Mouse (Mus musculus): ENCODE measurements at regions not wholly inside any gene's neighbourhood (a gene's known extent, or its start where the extent isn't known, plus 50 kb on each side); places are given as distances from the start of the nearest gene placed in this dataset.

DNA sequence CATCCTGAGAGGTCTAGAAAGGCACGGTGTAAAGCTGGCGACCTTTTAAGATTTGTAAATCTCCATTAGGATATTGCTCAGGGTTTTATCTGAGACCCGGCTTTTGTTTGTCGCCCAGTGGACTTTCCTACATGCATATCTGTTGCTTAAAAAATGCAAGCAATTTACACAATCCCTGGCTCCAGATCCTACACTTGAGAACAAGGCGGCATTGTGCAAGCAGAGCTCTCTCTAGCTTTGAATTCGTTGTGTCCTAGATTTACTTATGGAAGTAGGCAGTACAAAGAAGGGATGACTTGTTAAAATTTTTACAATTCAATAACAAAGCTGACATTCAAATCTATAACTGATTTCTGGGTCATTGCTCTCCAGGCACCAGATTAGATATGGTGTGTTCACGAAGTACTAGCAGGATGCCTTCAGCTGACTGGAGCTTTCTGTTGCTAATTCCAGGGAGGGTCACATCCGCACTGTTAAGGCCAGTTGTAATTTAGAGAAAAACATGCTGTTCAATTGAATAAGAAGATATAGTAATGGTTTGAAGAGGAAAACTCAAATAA, 62.2 kb upstream of the Teddm2 start:
- no peak for DNase-seq (ENCODE audit: low spot score)

- DNase-seq (ENCODE audit: low spot score) = no peak
Measured at GRCm38 (mm10) chr1:153963744-153964342, 63.8 kb upstream of the Teddm2 start.

DNA sequence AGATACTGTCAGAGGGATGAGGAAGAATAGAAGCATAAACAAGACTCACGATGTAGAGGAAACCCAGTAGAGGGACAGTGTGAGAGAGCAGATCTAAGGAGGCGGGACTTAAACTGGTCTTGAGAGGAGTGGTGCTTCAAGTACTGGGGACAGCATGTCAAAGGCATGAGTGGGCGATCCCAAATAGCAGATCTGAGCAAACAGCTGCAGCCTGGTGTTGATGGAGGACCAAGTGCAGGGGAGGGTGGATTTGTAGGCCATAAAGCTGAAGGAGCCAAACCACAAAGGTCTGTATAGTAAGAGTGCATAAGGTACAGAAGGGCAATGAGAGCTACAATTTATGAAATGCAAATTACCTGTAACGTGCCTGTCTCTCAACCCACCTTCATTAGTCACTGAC, 69.4 kb upstream of the Teddm2 start:
- no peak for DNase-seq (ENCODE audit: low spot score)

- DNase-seq (ENCODE audit: low spot score) = no peak
Measured at GRCm38 (mm10) chr1:153974300-153974699, 74.3 kb upstream of the Teddm2 start.

GRCm38 (mm10) chr1:153977963-153978726, 78.1 kb upstream of the Teddm2 start:
- DNase-seq (ENCODE audit: low spot score) = no peak

- no peak for DNase-seq (ENCODE audit: low spot score)
Measured at GRCm38 (mm10) chr1:153980886-153981285, 80.9 kb upstream of the Teddm2 start.

GRCm38 (mm10) chr1:153985595-153985994, 85.6 kb upstream of the Teddm2 start:
- DNase-seq (ENCODE audit: low spot score) = no peak

- no peak for DNase-seq (ENCODE audit: low spot score)
Measured at GRCm38 (mm10) chr1:153986632-153987031, 86.6 kb upstream of the Teddm2 start.

- no peak for DNase-seq (ENCODE audit: low spot score)
Measured at GRCm38 (mm10) chr1:153988297-153988696, 88.3 kb upstream of the Teddm2 start.

- no peak for DNase-seq (ENCODE audit: low spot score)
Measured at GRCm38 (mm10) chr1:153990651-153991435, 90.8 kb upstream of the Teddm2 start.

DNA sequence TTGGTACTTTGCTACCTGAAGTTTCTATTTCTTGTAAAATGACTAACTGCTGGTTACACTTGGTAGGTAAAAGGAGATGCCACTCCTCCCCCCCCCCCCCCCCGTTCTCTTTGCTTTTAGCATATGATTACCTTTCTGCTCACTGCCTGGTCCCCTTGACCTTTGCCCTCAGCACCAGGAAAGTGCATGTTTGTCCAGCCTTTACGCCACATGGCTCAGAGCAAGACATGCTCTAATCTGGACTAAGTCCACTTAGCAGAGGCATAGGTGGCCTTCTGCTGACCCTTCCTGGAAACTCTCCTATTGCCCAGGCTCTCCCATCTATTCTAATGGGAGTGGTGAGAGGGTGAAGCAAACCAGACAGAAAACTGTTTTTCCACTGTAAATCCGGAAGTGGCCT, 92.4 kb upstream of the Teddm2 start:
- no peak for DNase-seq (ENCODE audit: low spot score)

DNA sequence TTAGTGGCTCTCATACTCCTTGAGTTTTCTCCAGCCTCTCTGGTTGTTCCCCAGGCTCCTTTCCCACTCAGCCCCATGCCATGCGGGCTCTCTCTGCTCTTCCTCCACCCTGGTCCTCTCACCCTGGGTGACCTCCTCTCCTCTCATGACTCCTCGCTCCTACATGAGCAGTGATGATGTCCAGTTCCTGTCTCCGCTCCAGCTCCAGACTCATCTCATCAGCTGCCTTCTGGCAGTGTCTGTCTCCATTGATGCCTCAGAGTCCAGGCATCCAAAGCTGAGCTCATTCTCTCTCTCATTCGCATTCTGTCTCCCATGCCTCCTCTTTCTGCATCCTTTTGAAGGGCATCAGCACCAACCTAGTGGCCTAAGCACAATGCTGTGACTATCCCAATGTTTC, 94.8 kb upstream of the Teddm2 start:
- no peak for DNase-seq (ENCODE audit: low spot score)

GRCm38 (mm10) chr1:153997201-153998181, 97.5 kb upstream of the Teddm2 start:
- no peak for DNase-seq (ENCODE audit: low spot score)

GRCm38 (mm10) chr1:153999776-154000175, 99.7 kb upstream of the Teddm2 start:
- DNase-seq (ENCODE audit: low spot score) = no peak

GRCm38 (mm10) chr1:154003669-154004068, 103.6 kb upstream of the Teddm2 start:
- DNase-seq (ENCODE audit: low spot score) = no peak

- DNase-seq (ENCODE audit: low spot score) = no peak
Measured at GRCm38 (mm10) chr1:154004647-154005046, 104.6 kb upstream of the Teddm2 start.

DNA sequence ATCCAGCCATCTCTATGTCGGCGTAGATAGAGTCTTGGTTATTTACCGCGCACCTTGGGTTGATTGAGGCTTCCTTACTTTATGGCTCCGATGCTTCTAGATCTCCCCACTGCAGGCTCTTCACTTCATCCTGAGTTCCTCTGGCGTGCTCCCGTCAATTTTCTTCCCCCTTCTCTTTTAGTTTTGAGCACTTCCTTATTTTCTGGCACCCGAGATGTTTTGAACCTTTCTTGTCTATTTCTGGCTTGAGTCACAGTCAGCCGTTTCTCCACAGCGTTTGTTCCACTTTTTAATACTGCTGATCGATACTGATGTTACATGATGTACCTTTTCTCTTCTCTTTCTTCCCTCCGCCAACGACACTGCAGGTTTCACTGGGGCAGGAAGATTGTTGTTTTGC, 106.0 kb upstream of the Teddm2 start:
- DNase-seq (ENCODE audit: low spot score) = no peak

- no peak for DNase-seq (ENCODE audit: low spot score)
Measured at GRCm38 (mm10) chr1:154007440-154007839, 107.4 kb upstream of the Teddm2 start.

DNA sequence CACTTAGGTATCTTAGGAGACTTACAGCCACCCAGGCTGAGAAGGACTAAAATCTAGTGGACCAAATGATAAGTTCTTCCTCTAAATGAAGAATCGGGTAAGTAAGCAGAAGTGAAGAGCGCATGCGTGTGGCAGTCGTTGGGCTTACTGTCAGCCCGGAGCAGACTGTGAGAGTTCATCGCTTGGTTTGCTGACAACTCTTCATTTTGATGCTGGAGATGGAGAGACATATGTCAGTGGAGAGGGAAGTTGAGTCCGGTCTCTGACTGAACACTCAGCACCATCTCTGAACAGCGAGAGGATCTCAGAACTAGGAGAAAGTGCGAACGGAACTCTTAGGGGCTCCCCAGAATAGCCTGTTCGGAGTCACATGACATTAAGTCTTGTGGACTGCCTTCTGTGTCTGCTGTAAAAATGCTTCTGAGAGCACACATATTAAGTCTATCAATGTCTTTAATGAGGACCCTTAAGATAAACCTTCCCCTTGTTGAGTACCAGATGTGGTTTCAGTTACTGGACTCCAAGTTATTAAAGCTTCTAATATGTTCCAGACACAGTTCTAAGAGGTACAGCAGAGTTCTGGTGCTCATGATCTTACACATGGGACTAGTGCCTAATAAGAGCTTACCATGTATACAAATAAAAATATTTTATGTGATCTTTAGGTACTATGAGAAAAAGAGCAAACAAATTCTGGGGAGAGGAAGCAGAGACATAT, 108.7 kb upstream of the Teddm2 start:
- no peak for DNase-seq (ENCODE audit: low spot score)

- no peak for DNase-seq (ENCODE audit: low spot score)
Measured at GRCm38 (mm10) chr1:154010681-154011080, 110.7 kb upstream of the Teddm2 start.

GRCm38 (mm10) chr1:154016516-154016915, 116.5 kb upstream of the Teddm2 start:
- no peak for DNase-seq (ENCODE audit: low spot score)
